Mouse (Mus musculus): ENCODE data around the gene RPS10-NUDT3.

DNA sequence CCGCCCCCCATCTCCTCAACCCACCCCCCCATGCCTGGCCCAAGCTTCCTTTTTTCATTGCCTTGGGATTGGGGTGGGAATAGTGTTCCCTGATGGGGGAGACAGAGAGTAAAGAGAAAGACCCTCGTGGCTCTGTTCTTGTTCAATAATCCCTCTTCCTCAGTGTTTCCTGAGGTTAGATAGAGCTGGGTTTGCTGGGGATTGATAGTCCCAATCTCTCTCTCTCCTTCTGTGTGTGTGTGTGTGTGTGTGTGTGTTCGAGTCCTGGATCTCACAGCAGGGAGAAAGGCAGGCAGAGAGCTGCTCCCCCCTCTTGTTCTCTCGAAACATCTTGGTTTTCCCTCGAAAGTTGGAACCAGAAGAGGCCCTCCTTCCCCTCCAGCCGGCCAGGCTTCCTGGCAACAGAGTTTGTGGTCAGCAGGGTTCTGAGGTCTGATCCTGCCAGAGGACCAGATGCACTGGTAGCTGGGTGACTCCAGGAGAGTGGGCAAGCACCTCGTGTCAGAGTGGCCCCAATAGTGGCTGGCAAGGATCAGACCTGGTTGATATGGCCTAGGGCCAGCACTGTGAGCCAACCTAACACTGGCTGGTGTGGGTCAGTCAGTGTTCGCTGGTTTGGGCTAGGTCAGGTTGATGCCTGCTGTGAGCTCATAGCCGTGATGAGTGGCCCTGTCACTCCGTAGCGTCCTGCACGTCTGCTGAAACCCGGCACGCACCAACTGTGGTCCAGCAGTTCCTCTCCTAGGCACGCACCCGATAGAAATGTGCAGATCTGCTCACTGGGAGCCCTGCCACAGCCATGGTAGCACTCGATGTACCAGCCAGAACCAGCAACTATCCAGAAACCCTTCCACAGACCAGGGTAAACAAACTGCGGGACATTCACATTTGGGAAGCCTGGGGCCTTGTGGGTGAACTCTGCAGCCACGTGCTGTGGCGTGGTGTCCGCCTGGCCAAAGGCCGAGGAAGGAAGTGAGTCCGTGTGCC, 82.5 kb downstream of the RPS10-NUDT3 start:
- no peak for TF ChIP-seq CTCF (IDR thresholded peaks at IDR 0.05; ENCODE audit: low read depth)
- no peak for TF ChIP-seq EP300 (optimal IDR thresholded peaks at IDR 0.05)

Measured in stomach, postnatal 0 days (tissue).